Mouse (Mus musculus): ENCODE measurements around the gene Stat5b.

DNA sequence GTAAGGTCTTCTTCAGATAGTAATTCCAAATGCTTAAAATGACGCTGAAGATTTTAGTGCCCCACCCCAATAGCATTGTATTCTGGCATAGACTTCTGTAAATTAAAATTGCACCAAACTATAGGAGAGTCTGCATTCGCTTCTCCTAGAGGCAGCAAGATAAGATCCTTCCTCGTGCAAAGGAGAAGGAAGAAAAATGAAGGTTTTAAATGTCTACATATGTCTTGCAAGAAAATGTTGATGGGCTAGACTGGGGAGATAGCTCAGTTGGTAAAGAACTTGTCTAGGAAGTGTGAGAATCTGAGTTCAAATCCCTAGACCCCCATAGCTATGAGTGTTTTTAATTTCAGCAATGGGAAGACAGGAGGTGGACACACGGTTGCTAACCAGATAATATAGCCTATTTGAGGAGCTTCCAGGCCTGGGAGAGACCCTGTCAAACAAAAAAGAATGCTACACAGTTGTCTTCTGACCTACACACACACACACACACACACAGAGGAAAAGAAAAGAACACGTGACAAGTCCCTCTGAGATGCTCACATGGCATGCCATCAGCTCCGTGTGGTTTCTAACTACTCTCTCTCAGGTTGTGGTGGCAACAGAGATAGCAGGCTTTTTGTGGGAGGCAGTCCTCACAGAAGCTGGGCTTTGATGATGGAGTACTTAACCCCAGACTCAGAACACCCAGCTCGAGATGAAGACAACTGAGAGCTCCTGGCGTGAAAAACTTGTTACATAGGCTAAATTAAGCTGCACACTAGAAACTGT is 26.8 kb downstream of the Stat5b start:
- TF ChIP-seq CTCF (IDR thresholded peaks at IDR 0.05; ENCODE audit: insufficient read depth, low read depth, low read length) (no peak), POLR2A (IDR thresholded peaks at IDR 0.05; ENCODE audit: insufficient read depth, low read depth, low read length) (no peak)
